Mouse (Mus musculus): Measurements from ENCODE around the gene Itgb5. TPM values are rescaled to one million over a fixed set of nuclear protein-coding genes. Genes with fewer than 3 reads are reported as not detected.

The Itgb5 gene
- polyA plus RNA-seq, 1 experiment from 2014 or later = 46.9 TPM

- Histone ChIP-seq H3K27ac (no peak overlapping the region), H3K4me3 (replicated peaks) (no peak overlapping the region), H3K4me1 (no peaks in the 10 kb centered on the region), H3K27me3 (no peaks in the 10 kb centered on the region), H3K9ac (no peak overlapping the region), H3K36me3 (no peaks in the 10 kb centered on the region), H3K9me3 (replicated peaks) (0 out of 2 replicates have a peak, but pooled peaks cover 2% of the 10 kb centered on the region), H3K4me2 (no peak overlapping the region)
- 74% methylated on average over 3 of the region's 3 CpGs for WGBS
- ATAC-seq (replicated peaks; ENCODE audit: low FRiP score) = no peak
These were observed 19.5 kb upstream of the Itgb5 start for GRCm38 (mm10) chr16:33810002-33810401.

- Histone ChIP-seq H3K4me3 (replicated peaks) (no peak overlapping the region), H3K9me3 (replicated peaks) (no peaks in the 10 kb centered on the region), H3K4me1 (no peaks in the 10 kb centered on the region), H3K36me3 (no peaks in the 10 kb centered on the region), H3K4me2 (no peak overlapping the region), H3K9ac (no peak overlapping the region), H3K27me3 (peaks cover 14% of the 10 kb centered on the region), H3K27ac (no peak overlapping the region)
- no peak for ATAC-seq (replicated peaks; ENCODE audit: low FRiP score)
- 79% methylated on average over 7 of the region's 7 CpGs for WGBS
These were observed 10.9 kb upstream of the Itgb5 start for GRCm38 (mm10) chr16:33818413-33819165.

- Histone ChIP-seq H3K27me3 (peaks cover 14% of the 10 kb centered on the region), H3K9ac (no peak overlapping the region), H3K4me1 (no peaks in the 10 kb centered on the region), H3K4me3 (replicated peaks) (no peak overlapping the region), H3K4me2 (no peak overlapping the region), H3K9me3 (replicated peaks) (no peaks in the 10 kb centered on the region), H3K27ac (no peak overlapping the region), H3K36me3 (no peaks in the 10 kb centered on the region)
- WGBS = 17% methylated on average over 17 of the region's 17 CpGs
- no peak for ATAC-seq (replicated peaks; ENCODE audit: low FRiP score)
These were observed 8.9 kb upstream of the Itgb5 start for GRCm38 (mm10) chr16:33820269-33821178.

- Histone ChIP-seq H3K36me3 (no peaks in the 10 kb centered on the region), H3K27ac (no peak overlapping the region), H3K9ac (no peak overlapping the region), H3K9me3 (replicated peaks) (no peaks in the 10 kb centered on the region), H3K4me1 (peaks cover 6% of the 10 kb centered on the region), H3K27me3 (peaks cover 9% of the 10 kb centered on the region), H3K4me2 (no peak overlapping the region), H3K4me3 (replicated peaks) (no peak overlapping the region)
- ATAC-seq (replicated peaks; ENCODE audit: low FRiP score) = no peak
- 79% methylated on average over 6 of the region's 6 CpGs for WGBS
These were observed 4.9 kb upstream of the Itgb5 start for GRCm38 (mm10) chr16:33824603-33825002.

GRCm38 (mm10) chr16:33828496-33828895, 969 bp upstream of the Itgb5 start:
- ATAC-seq (replicated peaks; ENCODE audit: low FRiP score) = no peak
- Histone ChIP-seq H3K27me3 (no peaks in the 10 kb centered on the region), H3K4me3 (replicated peaks) (no peak overlapping the region), H3K36me3 (no peaks in the 10 kb centered on the region), H3K4me2 (peak overlapping the region; percentile 95; the same call in 1 of the 2 replicates), H3K27ac (no peak overlapping the region), H3K9me3 (replicated peaks) (no peaks in the 10 kb centered on the region), H3K4me1 (peaks cover 30% of the 10 kb centered on the region), H3K9ac (no peak overlapping the region)
- 93% methylated on average over 7 of the region's 7 CpGs for WGBS

- peak overlapping the region; percentile 87 for H3K27ac ChIP-seq
- H3K4me3 ChIP-seq (replicated peaks) = peak overlapping the region; percentile 90
- H3K4me1 ChIP-seq = peaks cover 45% of the 10 kb centered on the region
- no peaks in the 10 kb centered on the region for H3K9me3 ChIP-seq (replicated peaks)
- no peaks in the 10 kb centered on the region for H3K27me3 ChIP-seq
- 0% methylated on average over 75 of the region's 76 CpGs for WGBS
- peak; percentile 66 for ATAC-seq (replicated peaks; ENCODE audit: low FRiP score)
- H3K36me3 ChIP-seq = no peaks in the 10 kb centered on the region
- H3K9ac ChIP-seq = peak overlapping the region; percentile 86
- peak overlapping the region; percentile 95 for H3K4me2 ChIP-seq
These were observed 512 bp downstream of the Itgb5 start for GRCm38 (mm10) chr16:33829842-33830511.

- Histone ChIP-seq H3K27ac (peak overlapping the region; percentile 87), H3K4me1 (peaks cover 46% of the 10 kb centered on the region), H3K9ac (peak overlapping the region; percentile 86), H3K27me3 (no peaks in the 10 kb centered on the region), H3K36me3 (no peaks in the 10 kb centered on the region), H3K4me2 (peak overlapping the region; percentile 95), H3K9me3 (replicated peaks) (no peaks in the 10 kb centered on the region), H3K4me3 (replicated peaks) (peak overlapping the region; percentile 90)
- ATAC-seq (replicated peaks; ENCODE audit: low FRiP score) = no peak
- 4% methylated on average over 18 of the region's 18 CpGs for WGBS
These were observed 1.1 kb downstream of the Itgb5 start for GRCm38 (mm10) chr16:33830512-33831105.

- peaks cover 46% of the 10 kb centered on the region for H3K4me1 ChIP-seq
- no peak overlapping the region for H3K9ac ChIP-seq
- H3K9me3 ChIP-seq (replicated peaks) = no peaks in the 10 kb centered on the region
- H3K27ac ChIP-seq = peak overlapping the region; percentile 83
- ATAC-seq (replicated peaks; ENCODE audit: low FRiP score) = no peak
- no peaks in the 10 kb centered on the region for H3K36me3 ChIP-seq
- peak overlapping the region; percentile 70 for H3K4me2 ChIP-seq
- peak overlapping the region; percentile 37 for H3K4me3 ChIP-seq (replicated peaks)
- WGBS = 55% methylated on average over 6 of the region's 6 CpGs
- no peaks in the 10 kb centered on the region for H3K27me3 ChIP-seq
These were observed 2.6 kb downstream of the Itgb5 start for GRCm38 (mm10) chr16:33832057-33832456.

GRCm38 (mm10) chr16:33832728-33833428, 3.4 kb downstream of the Itgb5 start:
- 4% methylated on average over 21 of the region's 21 CpGs for WGBS

GRCm38 (mm10) chr16:33833429-33833753, 3.9 kb downstream of the Itgb5 start:
- Histone ChIP-seq H3K4me2 (peak overlapping the region; percentile 70), H3K4me1 (peaks cover 50% of the 10 kb centered on the region), H3K27me3 (no peaks in the 10 kb centered on the region), H3K36me3 (no peaks in the 10 kb centered on the region), H3K4me3 (replicated peaks) (peak overlapping the region; percentile 37), H3K9me3 (replicated peaks) (no peaks in the 10 kb centered on the region), H3K9ac (0 out of 2 replicates have a peak overlapping the region, but pooled peaks have one; percentile 32), H3K27ac (peak overlapping the region; percentile 83)
- 9% methylated on average over 5 of the region's 5 CpGs for WGBS
- no peak for ATAC-seq (replicated peaks; ENCODE audit: low FRiP score)

More at GRCm38 (mm10) chr16:33832728-33833428, 3.4 kb downstream of the Itgb5 start:
- Histone ChIP-seq H3K4me2 (peak overlapping the region; percentile 70), H3K27me3 (no peaks in the 10 kb centered on the region), H3K36me3 (no peaks in the 10 kb centered on the region), H3K27ac (peak overlapping the region; percentile 83), H3K9me3 (replicated peaks) (no peaks in the 10 kb centered on the region), H3K9ac (peak overlapping the region; percentile 29; the same call in 1 of the 2 replicates), H3K4me3 (replicated peaks) (peak overlapping the region; percentile 37), H3K4me1 (peaks cover 50% of the 10 kb centered on the region)
- peak; percentile 27; the same call in 1 of the 2 replicates for ATAC-seq (replicated peaks; ENCODE audit: low FRiP score)
